Mouse (Mus musculus) embryonic facial prominence, embryonic 11.5 days (tissue): ENCODE measurements around the gene Tbc1d2. TPM values are rescaled to one million over a fixed set of nuclear protein-coding genes. Genes with fewer than 3 reads are reported as not detected.

ENCODE experiments used
- ATAC-seq: fragments of 200-750 bp; cut with Nextera tagmentation; replicated peaks from 2 replicates; pipeline ENCODE4 v1.8.0; 2017; ENCODE audit warnings: low read depth; ENCODE audit not compliant: insufficient number of reproducible peaks, low FRiP score, low TSS enrichment
- DNase-seq: peaks from one replicate; pipeline ENCODE4 v3.0.0-alpha.2; 2015; ENCODE audit warnings: low spot score
- H3K27ac ChIP-seq: fragments of 300-500 bp; sonication (generic); replicated peaks from 2 replicates; pipeline ENCODE4 v1.5.1; 2014; ENCODE audit warnings: mild to moderate bottlenecking, low read depth, low read length, control low read depth
- H3K27me3 ChIP-seq: fragments of 300-500 bp; sonication (generic); 2 replicates; pipeline ENCODE4 v1.6.1; 2014; ENCODE audit warnings: mild to moderate bottlenecking, low read length, moderate library complexity, mixed read lengths; ENCODE audit not compliant: control insufficient read depth, insufficient read depth
- H3K36me3 ChIP-seq: fragments of 300-500 bp; sonication (generic); replicated peaks from 2 replicates; pipeline ENCODE4 v1.6.1; 2014; ENCODE audit warnings: low read depth, mild to moderate bottlenecking, low read length, moderate library complexity, mixed read lengths; ENCODE audit not compliant: control insufficient read depth, insufficient read depth
- H3K4me1 ChIP-seq: fragments of 300-500 bp; sonication (generic); 2 replicates; pipeline ENCODE4 v1.6.1; 2014; ENCODE audit warnings: low read length, mixed read lengths; ENCODE audit not compliant: control insufficient read depth, insufficient read depth
- H3K4me2 ChIP-seq: fragments of 300-500 bp; sonication (generic); 2 replicates; pipeline ENCODE4 v1.6.1; 2014; ENCODE audit warnings: low read depth, mild to moderate bottlenecking, control low read depth, low read length, moderate library complexity
- H3K4me3 ChIP-seq: fragments of 300-500 bp; sonication (generic); 2 replicates; pipeline ENCODE4 v1.5.1; 2014; ENCODE audit warnings: low read depth, low read length, control low read depth
- H3K9ac ChIP-seq: fragments of 300-500 bp; sonication (generic); replicated peaks from 2 replicates; pipeline ENCODE4 v1.6.1; 2014; ENCODE audit warnings: mild to moderate bottlenecking, control low read depth, low read length
- H3K9me3 ChIP-seq: fragments of 300-500 bp; sonication (generic); replicated peaks from 2 replicates; pipeline ENCODE4 v1.6.1; 2016; ENCODE audit warnings: mild to moderate bottlenecking, low read length, inconsistent platforms, mixed read lengths; ENCODE audit not compliant: control insufficient read depth
- WGBS: fragments of 180-500 bp; shearing (Covaris S2); extraction: QIAGEN DNeasy Blood & Tissue Kit; methylation state at CpG from one replicate; pipeline ENCODE4 v1.1.7; 2014; 5-methylcytosine and 5-hydroxymethylcytosine counted together
- polyA plus RNA-seq: library from polyadenylated mRNA; unstranded; fragments of >200 nt; fragmentation: Nextera tagmentation; extraction: Ambion mirVana; gene quantifications from 2 replicates; pipeline ENCODE4 v1.2.1, GENCODE M21; 2014

Tbc1d2 gene
- polyA plus RNA-seq, 1 experiment from 2014 or later, result 1.3 TPM

DNA sequence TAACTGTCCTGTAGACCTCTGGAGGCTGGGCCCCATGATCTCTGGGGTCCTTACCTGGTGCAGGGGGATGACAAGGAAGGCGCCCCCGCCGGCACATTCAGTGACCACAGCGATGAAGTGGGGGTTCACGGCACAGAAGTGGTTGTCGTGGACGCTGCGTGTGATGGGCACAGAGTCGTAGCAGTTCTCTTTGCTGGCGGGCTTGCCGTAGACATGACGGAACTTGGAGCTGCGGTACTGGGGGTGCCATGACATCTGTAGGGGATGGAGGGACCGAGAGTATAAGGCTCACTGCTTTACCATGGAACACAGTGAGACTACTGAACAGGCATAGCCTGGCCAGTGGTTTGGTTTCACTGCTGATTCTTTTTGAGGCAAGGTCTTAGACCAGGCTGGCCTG lies 87.2 kb downstream of the Tbc1d2 start:
- Histone ChIP-seq H3K27ac (no peak overlapping the region), H3K27me3 (no peaks in the 10 kb centered on the region), H3K9me3 (no peaks in the 10 kb centered on the region), H3K4me2 (no peak overlapping the region), H3K4me1 (no peaks in the 10 kb centered on the region), H3K4me3 (no peak overlapping the region), H3K36me3 (no peaks in the 10 kb centered on the region), H3K9ac (no peak overlapping the region)
- no peak for ATAC-seq
- DNase-seq, result no peak
- 92% methylated on average over 14 of the region's 14 CpGs for whole genome bisulfite sequencing

DNA sequence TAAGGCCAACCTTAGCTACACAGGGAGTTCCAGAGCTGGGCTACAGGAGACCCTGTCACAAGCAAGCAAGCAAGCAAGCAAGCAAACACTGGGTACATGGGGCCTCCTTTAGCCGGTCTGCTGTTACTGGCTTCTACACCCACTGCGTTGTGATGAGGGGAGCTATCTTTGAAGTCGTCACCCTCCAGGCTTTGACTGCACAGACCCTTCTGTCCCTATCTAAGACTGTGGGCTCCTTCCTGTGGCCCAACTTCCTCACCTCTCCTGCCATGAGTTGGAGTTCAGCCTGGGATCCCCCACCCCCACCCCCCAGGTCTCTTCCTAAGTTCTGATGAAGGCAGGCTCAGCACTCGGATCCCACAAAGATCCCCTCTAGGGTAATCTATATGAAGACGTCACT lies 88.0 kb downstream of the Tbc1d2 start:
- WGBS, result 81% methylated on average over 5 of the region's 5 CpGs
- Histone ChIP-seq H3K4me2 (no peak overlapping the region), H3K4me1 (no peaks in the 10 kb centered on the region), H3K4me3 (no peak overlapping the region), H3K9me3 (no peaks in the 10 kb centered on the region), H3K27me3 (no peaks in the 10 kb centered on the region), H3K9ac (no peak overlapping the region), H3K27ac (no peak overlapping the region), H3K36me3 (no peaks in the 10 kb centered on the region)
- ATAC-seq (no peak), DNase-seq (no peak)

DNA sequence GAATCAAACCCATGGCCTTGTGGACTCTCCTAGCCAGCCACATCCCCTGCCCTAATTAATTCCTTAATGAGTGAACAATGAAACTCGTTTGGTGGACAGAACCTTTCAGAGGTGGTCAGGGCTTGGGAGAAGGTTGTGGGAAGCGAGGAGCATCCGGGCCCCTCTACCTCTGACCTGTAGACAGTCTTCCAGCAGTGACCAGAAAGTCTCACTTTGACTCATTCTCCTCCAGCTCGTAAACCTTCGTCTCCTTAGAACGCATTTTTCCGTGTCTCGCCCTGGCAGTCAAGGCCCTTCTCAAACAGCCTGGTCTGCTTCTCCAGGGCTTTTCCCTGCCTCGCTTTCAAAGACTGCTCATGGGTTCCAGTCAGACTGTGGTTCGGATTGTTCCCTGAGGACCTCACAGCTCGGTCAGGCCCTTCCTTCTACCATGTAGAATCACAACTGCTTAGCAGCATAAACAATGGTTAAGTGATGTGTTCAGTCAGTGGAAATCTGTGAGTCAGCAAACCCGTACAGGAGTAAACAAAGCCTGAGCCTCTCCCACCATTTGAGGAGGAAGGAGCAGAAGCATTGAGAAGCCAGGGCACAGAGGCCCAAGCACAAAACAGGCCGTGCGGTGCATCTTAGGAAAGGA lies 89.8 kb downstream of the Tbc1d2 start:
- Histone ChIP-seq H3K4me3 (no peak overlapping the region), H3K4me1 (no peaks in the 10 kb centered on the region), H3K9ac (no peak overlapping the region), H3K36me3 (no peaks in the 10 kb centered on the region), H3K27me3 (no peaks in the 10 kb centered on the region), H3K4me2 (no peak overlapping the region), H3K27ac (no peak overlapping the region), H3K9me3 (no peaks in the 10 kb centered on the region)
- no peak for ATAC-seq
- WGBS, result 79% methylated on average over 14 of the region's 14 CpGs
- DNase-seq, result no peak

DNA sequence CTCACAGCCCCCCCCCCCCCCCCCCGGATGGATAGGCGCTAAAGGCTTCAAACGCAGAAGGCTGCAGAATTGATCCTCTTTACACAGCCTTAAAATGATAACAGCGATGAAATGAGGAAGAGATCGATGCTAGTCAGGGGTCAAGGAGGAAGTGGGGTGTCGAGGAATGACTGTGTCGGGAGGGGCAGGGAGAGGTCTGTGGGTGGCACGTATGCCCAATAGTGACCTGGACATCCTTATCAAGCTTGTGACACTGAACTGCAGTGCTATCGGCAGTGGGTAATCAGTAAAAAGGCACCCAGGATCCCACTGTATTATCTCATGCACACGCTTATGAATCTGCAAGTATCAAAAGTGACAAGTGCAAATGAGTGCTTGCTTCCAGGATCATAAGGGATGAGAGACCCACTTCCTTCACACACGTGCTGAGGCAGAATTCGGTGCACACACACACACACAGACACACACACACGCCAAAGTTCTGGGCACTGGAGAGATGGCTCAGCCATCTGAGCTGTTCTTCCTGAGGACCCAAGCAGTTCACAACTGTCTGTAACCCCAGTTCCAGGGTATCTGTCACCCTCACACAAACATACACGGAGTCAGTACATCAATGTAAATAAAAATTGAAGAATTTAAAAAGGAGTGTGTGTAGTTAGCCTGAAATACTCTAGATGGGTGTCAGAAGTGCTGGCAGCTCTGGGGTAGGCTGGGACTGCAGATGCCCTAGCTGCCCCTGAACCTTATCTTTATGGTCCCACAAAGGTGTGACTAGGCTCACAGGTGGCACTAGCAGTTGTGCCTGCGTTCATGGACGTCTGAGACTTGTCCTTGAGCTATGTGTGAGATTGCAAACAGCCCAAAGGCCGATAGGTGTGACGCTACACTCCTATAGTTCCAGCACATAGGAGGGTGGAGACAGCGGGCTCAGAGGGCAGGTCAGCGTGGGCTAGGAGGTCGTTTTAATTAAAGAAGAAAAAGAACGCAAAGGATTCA lies 91.0 kb downstream of the Tbc1d2 start:
- Histone ChIP-seq H3K9me3 (no peaks in the 10 kb centered on the region), H3K9ac (no peak overlapping the region), H3K27ac (no peak overlapping the region), H3K36me3 (no peaks in the 10 kb centered on the region), H3K4me2 (no peak overlapping the region), H3K4me3 (no peak overlapping the region), H3K27me3 (no peaks in the 10 kb centered on the region), H3K4me1 (no peaks in the 10 kb centered on the region)
- no peak for ATAC-seq
- WGBS, result 74% methylated on average over 22 of the region's 22 CpGs
- no peak for DNase-seq

DNA sequence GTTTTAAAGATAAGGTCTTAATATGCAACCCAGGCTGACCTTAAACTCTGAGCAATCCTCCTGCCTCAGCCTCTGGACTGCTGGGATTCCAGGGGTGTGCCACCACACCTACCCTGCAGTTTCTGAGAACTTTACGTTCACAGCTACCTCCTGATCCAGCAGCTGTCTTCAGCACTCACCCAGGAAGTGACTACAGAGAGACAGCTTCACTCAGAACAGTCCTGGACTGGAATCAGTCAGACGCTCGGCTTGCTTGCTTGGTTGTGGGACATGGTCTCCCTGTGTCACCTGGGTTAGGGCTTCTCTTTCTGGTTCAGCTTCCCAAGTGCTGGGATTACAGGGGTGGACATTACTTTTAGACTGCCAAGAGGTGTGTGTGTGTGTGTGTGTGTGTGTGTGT lies 93.1 kb downstream of the Tbc1d2 start:
- DNase-seq (no peak), ATAC-seq (no peak)
- Histone ChIP-seq H3K4me3 (no peak overlapping the region), H3K36me3 (no peaks in the 10 kb centered on the region), H3K9ac (no peak overlapping the region), H3K4me2 (no peak overlapping the region), H3K27me3 (no peaks in the 10 kb centered on the region), H3K4me1 (no peaks in the 10 kb centered on the region), H3K9me3 (no peaks in the 10 kb centered on the region), H3K27ac (no peak overlapping the region)
- 76% methylated on average over 3 of the region's 3 CpGs for WGBS

DNA sequence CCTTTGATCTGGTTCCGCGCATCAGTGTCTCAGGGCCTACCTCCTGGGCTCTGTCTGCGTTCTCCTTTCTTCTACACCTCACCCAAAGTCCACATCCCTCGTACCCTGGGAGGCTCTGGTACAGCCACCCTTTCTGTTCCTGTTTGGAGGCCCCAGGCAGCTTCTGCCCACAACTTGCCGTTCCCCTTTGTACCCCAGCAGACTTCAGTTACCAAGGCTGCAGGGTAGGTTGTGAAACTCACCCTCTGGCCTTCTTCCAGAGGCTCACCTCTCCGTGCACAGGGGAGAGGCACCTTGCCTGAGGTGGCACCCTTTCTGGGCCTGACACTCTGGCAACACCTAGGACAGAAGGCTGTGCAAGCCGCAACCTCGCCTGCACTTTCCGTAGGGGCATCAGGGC lies 94.2 kb downstream of the Tbc1d2 start:
- WGBS, result 87% methylated on average over 9 of the region's 9 CpGs
- no peaks in the 10 kb centered on the region for H3K27me3 ChIP-seq
- H3K36me3 ChIP-seq, result no peaks in the 10 kb centered on the region
- H3K4me3 ChIP-seq, result no peak overlapping the region
- H3K9me3 ChIP-seq, result no peaks in the 10 kb centered on the region
- H3K9ac ChIP-seq, result no peak overlapping the region
- DNase-seq, result no peak
- H3K4me1 ChIP-seq, result no peaks in the 10 kb centered on the region
- H3K4me2 ChIP-seq, result no peak overlapping the region
- ATAC-seq, result no peak
- H3K27ac ChIP-seq, result no peak overlapping the region

Other genes with a start within 250 kb of the Tbc1d2 start
- 13.9 and 16.7 TPM in 2 replicates for gene Hemgn, start 236.7 kb downstream of the Tbc1d2 start, polyA plus RNA-seq
- gene Anp32b, start 199.3 kb downstream of the Tbc1d2 start, polyA plus RNA-seq, result 327 and 354 TPM in 2 replicates
- 90.3 and 97.6 TPM in 2 replicates for gene Nans, start 161.0 kb downstream of the Tbc1d2 start, polyA plus RNA-seq
- 2.0 and 2.7 TPM in 2 replicates for gene Trim14, start 114.1 kb downstream of the Tbc1d2 start, polyA plus RNA-seq
- gene Coro2a, start 48.0 kb downstream of the Tbc1d2 start, polyA plus RNA-seq, result 6.0 and 6.9 TPM in 2 replicates